Mouse (Mus musculus): ENCODE data around the gene Naa40. TPM values are rescaled to one million over a fixed set of nuclear protein-coding genes. Genes with fewer than 3 reads are reported as not detected.

Gene Naa40
- total RNA-seq, 1 experiment from 2014 or later = 17.5 TPM

- no peak for ATAC-seq (replicated peaks; ENCODE audit: insufficient number of reproducible peaks, low FRiP score, low TSS enrichment, poor library complexity, severe bottlenecking)
These were observed 17.5 kb downstream of the Naa40 start for GRCm38 (mm10) chr19:7223488-7223887.

GRCm38 (mm10) chr19:7222196-7222595 is 18.8 kb downstream of the Naa40 start:
- ATAC-seq (replicated peaks; ENCODE audit: insufficient number of reproducible peaks, low FRiP score, low TSS enrichment, poor library complexity, severe bottlenecking) = no peak

- no peak for ATAC-seq (replicated peaks; ENCODE audit: insufficient number of reproducible peaks, low FRiP score, low TSS enrichment, poor library complexity, severe bottlenecking)
These were observed 22.2 kb downstream of the Naa40 start for GRCm38 (mm10) chr19:7218753-7219152.

GRCm38 (mm10) chr19:7217926-7218267 is 23.1 kb downstream of the Naa40 start:
- peak; percentile 28 for ATAC-seq (replicated peaks; ENCODE audit: insufficient number of reproducible peaks, low FRiP score, low TSS enrichment, poor library complexity, severe bottlenecking)

- peak; percentile 96 for ATAC-seq (replicated peaks; ENCODE audit: insufficient number of reproducible peaks, low FRiP score, low TSS enrichment, poor library complexity, severe bottlenecking)
These were observed 23.6 kb downstream of the Naa40 start, which contains the start of gene Cox8a for GRCm38 (mm10) chr19:7217162-7217925. Cox8a (minus strand) TSS chr19:7217616.

- ATAC-seq (replicated peaks; ENCODE audit: insufficient number of reproducible peaks, low FRiP score, low TSS enrichment, poor library complexity, severe bottlenecking) = no peak
These were observed 26.5 kb downstream of the Naa40 start for GRCm38 (mm10) chr19:7214484-7214883.

- ATAC-seq (replicated peaks; ENCODE audit: insufficient number of reproducible peaks, low FRiP score, low TSS enrichment, poor library complexity, severe bottlenecking) = no peak
These were observed 28.0 kb downstream of the Naa40 start for GRCm38 (mm10) chr19:7213010-7213409.

GRCm38 (mm10) chr19:7212216-7212615 is 28.8 kb downstream of the Naa40 start:
- ATAC-seq (replicated peaks; ENCODE audit: insufficient number of reproducible peaks, low FRiP score, low TSS enrichment, poor library complexity, severe bottlenecking) = no peak

GRCm38 (mm10) chr19:7209907-7210646 is 30.9 kb downstream of the Naa40 start:
- ATAC-seq (replicated peaks; ENCODE audit: insufficient number of reproducible peaks, low FRiP score, low TSS enrichment, poor library complexity, severe bottlenecking) = no peak

- peak; percentile 95 for ATAC-seq (replicated peaks; ENCODE audit: insufficient number of reproducible peaks, low FRiP score, low TSS enrichment, poor library complexity, severe bottlenecking)
These were observed 34.9 kb downstream of the Naa40 start, which contains the start of gene Otub1 for GRCm38 (mm10) chr19:7205753-7206736. Otub1 (minus strand) TSS chr19:7206316.

GRCm38 (mm10) chr19:7205326-7205725 is 35.7 kb downstream of the Naa40 start:
- ATAC-seq (replicated peaks; ENCODE audit: insufficient number of reproducible peaks, low FRiP score, low TSS enrichment, poor library complexity, severe bottlenecking) = no peak

GRCm38 (mm10) chr19:7204898-7205297 is 36.1 kb downstream of the Naa40 start:
- ATAC-seq (replicated peaks; ENCODE audit: insufficient number of reproducible peaks, low FRiP score, low TSS enrichment, poor library complexity, severe bottlenecking) = no peak

GRCm38 (mm10) chr19:7200427-7200826 is 40.6 kb downstream of the Naa40 start:
- no peak for ATAC-seq (replicated peaks; ENCODE audit: insufficient number of reproducible peaks, low FRiP score, low TSS enrichment, poor library complexity, severe bottlenecking)

- ATAC-seq (replicated peaks; ENCODE audit: insufficient number of reproducible peaks, low FRiP score, low TSS enrichment, poor library complexity, severe bottlenecking) = no peak
These were observed 41.9 kb downstream of the Naa40 start for GRCm38 (mm10) chr19:7199089-7199488.

- no peak for ATAC-seq (replicated peaks; ENCODE audit: insufficient number of reproducible peaks, low FRiP score, low TSS enrichment, poor library complexity, severe bottlenecking)
These were observed 43.5 kb downstream of the Naa40 start for GRCm38 (mm10) chr19:7197445-7197844.

GRCm38 (mm10) chr19:7196741-7197270 is 44.2 kb downstream of the Naa40 start:
- no peak for ATAC-seq (replicated peaks; ENCODE audit: insufficient number of reproducible peaks, low FRiP score, low TSS enrichment, poor library complexity, severe bottlenecking)

GRCm38 (mm10) chr19:7195900-7196728 is 44.9 kb downstream of the Naa40 start:
- no peak for ATAC-seq (replicated peaks; ENCODE audit: insufficient number of reproducible peaks, low FRiP score, low TSS enrichment, poor library complexity, severe bottlenecking)

- no peak for ATAC-seq (replicated peaks; ENCODE audit: insufficient number of reproducible peaks, low FRiP score, low TSS enrichment, poor library complexity, severe bottlenecking)
These were observed 48.4 kb downstream of the Naa40 start for GRCm38 (mm10) chr19:7192561-7192967.

Data from monocyte, adult 5-6 weeks (primary cell).